Mouse (Mus musculus) layer of hippocampus, postnatal 14 days (tissue): Measurements from ENCODE around the gene Mus81. TPM values are rescaled to one million over a fixed set of nuclear protein-coding genes. Genes with fewer than 3 reads are reported as not detected.

Experiments
- DNase-seq, 2 experiments: peaks; one replicate each; pipeline ENCODE4 v3.0.0; 2021 to 2022; ENCODE audit warnings: low spot score in 2 of 2, mixed read lengths in 1 of 2
- total RNA-seq, 2 experiments: library from RNA; stranded (reverse); gene quantifications; 2 replicates each; pipeline ENCODE4 v1.2.3; 2021

The Mus81 gene
- total RNA-seq, 2 experiments from 2014 or later, result 34.3 to 35.6 TPM

- no peak for DNase-seq
Measured at GRCm38 (mm10) chr19:5472857-5473256, 15.3 kb downstream of the Mus81 start.

- no peak for DNase-seq
Measured at GRCm38 (mm10) chr19:5471846-5472245, 16.4 kb downstream of the Mus81 start.

GRCm38 (mm10) chr19:5468374-5468773 lies 19.8 kb downstream of the Mus81 start, which contains the start of gene Ctsw:
Gene Ctsw (minus strand): TSS chr19:5468507.
- no peak for DNase-seq

GRCm38 (mm10) chr19:5466916-5467500 lies 21.2 kb downstream of the Mus81 start:
- no peak for DNase-seq

- DNase-seq, result no peak
Measured at GRCm38 (mm10) chr19:5465037-5465436, 23.2 kb downstream of the Mus81 start.

GRCm38 (mm10) chr19:5463791-5464562 lies 24.2 kb downstream of the Mus81 start:
- DNase-seq, result peak; percentile 61 to 68

GRCm38 (mm10) chr19:5463212-5463611 lies 25.0 kb downstream of the Mus81 start:
- no peak for DNase-seq

GRCm38 (mm10) chr19:5461411-5461810 lies 26.8 kb downstream of the Mus81 start:
- no peak for DNase-seq

- DNase-seq, result peak; percentile 87 to 91
Measured at GRCm38 (mm10) chr19:5460465-5460911, 27.7 kb downstream of the Mus81 start, which contains the start of gene Fibp. Gene Fibp (plus strand): TSS chr19:5460615.

GRCm38 (mm10) chr19:5459896-5460295 lies 28.3 kb downstream of the Mus81 start:
- no peak for DNase-seq

GRCm38 (mm10) chr19:5459019-5459418 lies 29.2 kb downstream of the Mus81 start:
- DNase-seq, result peak in 1 of 2 experiments; percentile 62

- no peak for DNase-seq
Measured at GRCm38 (mm10) chr19:5457746-5458442, 30.3 kb downstream of the Mus81 start, which contains the start of gene Ccdc85b. Gene Ccdc85b (minus strand): TSS chr19:5457894.

GRCm38 (mm10) chr19:5456922-5457745 lies 31.1 kb downstream of the Mus81 start:
- DNase-seq, result peak; percentile 96 to 97

GRCm38 (mm10) chr19:5456241-5456921 lies 31.8 kb downstream of the Mus81 start:
- no peak for DNase-seq

- DNase-seq, result no peak
Measured at GRCm38 (mm10) chr19:5455568-5455967, 32.6 kb downstream of the Mus81 start.

GRCm38 (mm10) chr19:5455037-5455436 lies 33.2 kb downstream of the Mus81 start:
- DNase-seq, result no peak

GRCm38 (mm10) chr19:5451766-5452165 lies 36.4 kb downstream of the Mus81 start:
- DNase-seq, result no peak

- no peak for DNase-seq
Measured at GRCm38 (mm10) chr19:5449673-5450072, 38.5 kb downstream of the Mus81 start.

- DNase-seq, result no peak
Measured at GRCm38 (mm10) chr19:5448354-5449150, 39.6 kb downstream of the Mus81 start.
